Mouse (Mus musculus) heart, postnatal 0 days (tissue): ENCODE results near the gene Grb2. TPM values are rescaled to one million over a fixed set of nuclear protein-coding genes. Genes with fewer than 3 reads are reported as not detected.

Experiments
- ATAC-seq: fragments of 200-750 bp; cut with Nextera tagmentation; 2 replicates; pipeline ENCODE4 v1.8.0; 2017; ENCODE audit warnings: low read depth, moderate number of reproducible peaks, moderate library complexity; ENCODE audit not compliant: insufficient read depth
- DNase-seq: peaks from one replicate; pipeline ENCODE4 v3.0.0-alpha.2; 2016; ENCODE audit warnings: low spot score
- H3K27ac ChIP-seq: fragments of 300-500 bp; sonication (generic); 2 replicates; pipeline ENCODE4 v1.5.1; 2014; ENCODE audit warnings: low read depth, mild to moderate bottlenecking
- H3K27me3 ChIP-seq: fragments of 300-500 bp; sonication (generic); 2 replicates; pipeline ENCODE4 v1.6.1; 2014; ENCODE audit warnings: low read length, mixed read lengths; ENCODE audit not compliant: control insufficient read depth, insufficient read depth
- H3K36me3 ChIP-seq: fragments of 300-500 bp; sonication (generic); replicated peaks from 2 replicates; pipeline ENCODE4 v1.6.1; 2014; ENCODE audit warnings: low read length, mixed read lengths; ENCODE audit not compliant: control insufficient read depth, insufficient read depth
- H3K4me1 ChIP-seq: fragments of 300-500 bp; sonication (generic); 2 replicates; pipeline ENCODE4 v1.6.1; 2014; ENCODE audit warnings: antibody characterized with exemption; ENCODE audit not compliant: control insufficient read depth, insufficient read depth
- H3K4me2 ChIP-seq: fragments of 300-500 bp; sonication (generic); 2 replicates; pipeline ENCODE4 v1.6.1; 2014; ENCODE audit warnings: low read depth, mild to moderate bottlenecking, low read length, moderate library complexity
- H3K4me3 ChIP-seq: fragments of 300-500 bp; sonication (generic); 2 replicates; pipeline ENCODE4 v1.5.1; 2014; ENCODE audit warnings: low read depth, low read length
- H3K9ac ChIP-seq: fragments of 300-500 bp; sonication (generic); replicated peaks from 2 replicates; pipeline ENCODE4 v1.6.1; 2014; ENCODE audit warnings: low read depth, low read length, mixed read lengths
- H3K9me3 ChIP-seq: fragments of 300-500 bp; sonication (generic); replicated peaks from 2 replicates; pipeline ENCODE4 v1.6.1; 2016; ENCODE audit warnings: low read length; ENCODE audit not compliant: control insufficient read depth
- CTCF ChIP-seq: IDR thresholded peaks from 2 replicates; pipeline ENCODE4 v1.5.1; 2016; ENCODE audit warnings: antibody characterized with exemption, control low read depth, low read depth
- EP300 ChIP-seq: IDR thresholded peaks from 2 replicates; pipeline ENCODE4 v1.6.1; 2016; ENCODE audit warnings: antibody characterized with exemption, low read depth
- WGBS: fragments of 180-500 bp; shearing (Covaris S2); extraction: QIAGEN DNeasy Blood & Tissue Kit; methylation state at CpG from one replicate; pipeline ENCODE4 v1.1.7; 2014; 5-methylcytosine and 5-hydroxymethylcytosine counted together
- polyA plus RNA-seq: library from polyadenylated mRNA; unstranded; fragments of >200 nt; fragmentation: Nextera tagmentation; extraction: Ambion mirVana; gene quantifications from 2 replicates; pipeline ENCODE4 v1.2.1, GENCODE M21; 2015
- total RNA-seq: library from RNA; depleted of rRNA; stranded (reverse); fragments of >200 nt; gene quantifications from 2 replicates; pipeline ENCODE4 v1.2.3, GENCODE M21; 2014; ENCODE audit warnings: low replicate concordance

The Grb2 gene
- total and polyA plus RNA-seq, 2 experiments from 2014 or later, result 96.9 to 126 TPM

DNA sequence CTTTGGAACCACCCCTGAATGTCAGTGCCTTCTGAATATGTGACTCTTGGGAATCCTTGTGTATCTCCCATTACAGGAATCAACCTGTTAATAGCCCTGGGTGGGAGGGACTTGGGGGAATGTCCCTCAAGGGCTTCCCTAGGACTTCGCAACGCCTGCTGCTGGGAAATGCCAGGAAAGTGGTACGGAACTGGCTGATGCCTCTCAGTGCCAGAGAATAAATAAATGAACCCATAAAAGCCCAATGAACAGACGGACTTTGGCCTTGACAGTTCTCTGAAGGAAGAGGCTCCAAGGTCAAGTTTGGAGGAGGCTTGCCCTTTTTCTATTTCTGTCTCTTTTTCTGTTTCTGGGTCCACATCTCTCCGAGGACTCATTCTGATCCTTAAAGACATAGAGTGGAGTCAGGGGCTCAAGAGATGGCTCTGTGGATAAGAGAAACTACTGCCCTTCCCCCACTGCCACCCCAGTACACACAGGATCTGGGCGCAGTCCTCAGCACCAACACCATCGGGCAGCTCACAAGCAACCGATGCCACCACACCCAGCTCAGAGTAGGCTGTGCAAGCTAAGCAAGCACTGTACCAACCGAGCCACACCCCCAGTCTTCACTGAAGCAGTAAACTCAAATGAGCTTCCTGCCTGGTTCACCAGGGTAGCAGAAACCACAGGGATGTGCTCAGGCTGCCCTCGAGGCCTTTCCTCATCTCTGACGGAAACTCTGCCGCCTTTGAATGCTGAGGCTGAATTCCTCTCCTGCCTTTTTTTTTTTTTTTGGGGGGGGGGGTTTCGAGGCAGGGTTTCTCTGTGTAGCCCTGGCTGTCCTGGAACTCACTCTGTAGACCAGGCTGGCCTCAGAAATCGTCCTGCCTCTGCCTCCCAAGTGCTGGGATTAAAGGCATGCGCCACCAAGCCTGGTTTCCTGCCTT lies 8.3 kb upstream of the Grb2 start:
- Histone ChIP-seq H3K9me3 (no peaks in the 10 kb centered on the region), H3K27me3 (no peaks in the 10 kb centered on the region), H3K4me1 (no peaks in the 10 kb centered on the region), H3K9ac (no peak overlapping the region), H3K27ac (no peak overlapping the region), H3K4me3 (no peak overlapping the region), H3K36me3 (no peaks in the 10 kb centered on the region), H3K4me2 (no peak overlapping the region)
- WGBS, result 69% methylated on average over 15 of the region's 15 CpGs
- ATAC-seq (no peak), DNase-seq (no peak)
- TF ChIP-seq CTCF (no peak), EP300 (no peak)

DNA sequence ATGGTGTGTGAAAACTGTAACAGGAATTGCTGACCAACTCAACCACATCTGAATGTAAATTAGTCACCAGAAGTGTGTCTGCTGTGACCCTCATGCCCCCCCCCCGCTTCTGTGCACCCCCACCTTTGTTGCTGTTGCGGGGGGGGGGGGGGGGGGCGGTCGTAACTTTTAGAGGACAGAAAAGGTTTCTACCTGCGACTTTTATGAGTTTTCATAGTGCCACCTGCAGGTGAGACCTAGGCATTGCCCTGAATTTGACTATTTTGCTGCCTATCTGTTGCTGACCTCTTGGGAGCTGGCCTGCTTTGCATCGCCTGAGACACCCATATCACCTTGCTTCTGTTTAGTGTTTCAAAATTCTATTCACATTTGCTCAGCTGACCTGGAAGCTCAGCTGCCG lies 6.1 kb upstream of the Grb2 start:
- H3K27ac ChIP-seq, result no peak overlapping the region
- no peaks in the 10 kb centered on the region for H3K27me3 ChIP-seq
- no peak overlapping the region for H3K4me2 ChIP-seq
- DNase-seq (no peak), ATAC-seq (no peak)
- WGBS, result 6% methylated on average over 7 of the region's 7 CpGs
- H3K4me1 ChIP-seq, result no peaks in the 10 kb centered on the region
- no peaks in the 10 kb centered on the region for H3K9me3 ChIP-seq
- H3K9ac ChIP-seq, result no peak overlapping the region
- no peaks in the 10 kb centered on the region for H3K36me3 ChIP-seq
- no peak overlapping the region for H3K4me3 ChIP-seq
- TF ChIP-seq EP300 (no peak), CTCF (peak; percentile 67)

DNA sequence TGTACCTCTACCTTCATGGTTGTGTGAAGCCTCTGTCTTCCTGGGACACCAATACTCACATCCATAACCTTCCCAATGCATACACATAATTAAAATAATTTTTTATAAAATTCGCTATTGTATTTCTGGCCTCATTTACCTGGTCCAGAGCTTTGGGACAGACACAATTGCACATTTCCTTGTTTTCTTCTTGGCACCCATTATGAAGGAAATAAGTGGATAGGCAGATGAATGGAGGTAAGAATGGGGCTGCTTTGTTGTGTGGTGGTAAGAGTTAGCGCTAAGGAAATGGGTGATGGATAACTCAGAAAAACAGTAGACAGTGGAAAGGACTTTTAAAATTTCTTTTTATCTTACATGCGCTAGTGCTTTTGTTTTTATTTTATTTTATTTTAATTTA lies 5.0 kb upstream of the Grb2 start:
- H3K27ac ChIP-seq, result no peak overlapping the region
- H3K9me3 ChIP-seq, result no peaks in the 10 kb centered on the region
- WGBS, result 86% methylated on average over 3 of the region's 3 CpGs
- H3K9ac ChIP-seq, result no peak overlapping the region
- no peaks in the 10 kb centered on the region for H3K27me3 ChIP-seq
- H3K36me3 ChIP-seq, result no peaks in the 10 kb centered on the region
- no peak for DNase-seq
- H3K4me1 ChIP-seq, result no peaks in the 10 kb centered on the region
- no peak for ATAC-seq
- no peak for TF ChIP-seq CTCF
- no peak overlapping the region for H3K4me3 ChIP-seq
- no peak overlapping the region for H3K4me2 ChIP-seq

DNA sequence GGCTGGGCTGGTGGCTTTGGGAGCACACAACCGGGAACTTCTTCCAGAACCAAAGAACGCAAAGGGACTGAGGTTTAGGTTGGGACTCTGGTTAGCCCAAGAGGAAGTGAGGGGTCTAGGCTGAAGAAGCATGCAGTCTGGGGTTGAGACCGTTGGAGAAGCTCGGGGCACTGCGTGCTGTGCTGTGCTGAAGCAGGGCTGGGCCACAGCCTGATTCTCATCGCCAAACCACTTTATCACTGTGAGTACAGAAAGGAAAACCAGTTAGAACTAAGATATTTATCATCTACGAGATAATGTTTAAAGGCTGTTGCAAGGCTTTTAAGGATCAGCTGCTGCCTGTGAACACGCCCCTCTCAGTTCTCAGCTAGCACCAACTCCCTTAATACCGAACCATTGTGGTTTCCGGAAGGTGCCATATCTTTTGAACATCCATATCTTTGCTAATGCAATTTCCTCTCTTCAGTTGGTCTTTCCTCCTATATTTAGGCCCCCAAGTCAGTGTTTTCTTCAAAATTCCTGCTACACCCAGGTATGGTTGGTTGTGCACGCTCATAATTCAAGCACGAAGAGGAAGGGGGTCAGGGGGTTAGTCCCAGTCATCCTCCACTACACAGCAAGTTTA lies 4.4 kb upstream of the Grb2 start:
- H3K4me1 ChIP-seq, result no peaks in the 10 kb centered on the region
- DNase-seq, result no peak
- H3K36me3 ChIP-seq, result no peaks in the 10 kb centered on the region
- no peaks in the 10 kb centered on the region for H3K9me3 ChIP-seq
- H3K4me2 ChIP-seq, result peak overlapping the region; percentile 23; the same call in 1 of the 2 replicates
- no peak for TF ChIP-seq CTCF
- TF ChIP-seq EP300, result no peak
- no peak overlapping the region for H3K9ac ChIP-seq
- no peaks in the 10 kb centered on the region for H3K27me3 ChIP-seq
- ATAC-seq, result no peak
- no peak overlapping the region for H3K4me3 ChIP-seq
- WGBS, result 67% methylated on average over 12 of the region's 12 CpGs
- H3K27ac ChIP-seq, result 0 out of 2 replicates have a peak overlapping the region, but pooled peaks have one; percentile 9

DNA sequence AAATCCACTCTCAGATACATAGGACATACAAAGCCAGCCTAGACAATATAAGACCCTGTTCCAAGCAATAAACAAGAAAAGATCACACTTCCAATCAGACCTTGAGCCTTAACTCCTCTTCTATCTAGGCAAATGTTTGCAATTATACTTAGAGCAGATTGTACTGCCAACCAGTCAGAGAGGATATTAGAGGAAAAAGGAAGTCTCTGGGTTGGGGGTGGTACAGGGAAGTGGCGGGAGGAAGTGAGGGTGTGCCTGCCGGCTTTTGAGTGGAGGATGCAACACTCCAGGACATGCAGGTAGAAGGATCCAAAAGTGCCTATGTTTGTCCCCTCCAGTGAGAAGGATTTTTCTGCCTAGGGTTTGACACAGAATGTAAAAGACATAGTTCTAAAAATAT lies 3.9 kb upstream of the Grb2 start:
- WGBS, result 46% methylated on average over 2 of the region's 2 CpGs
- Histone ChIP-seq H3K27me3 (no peaks in the 10 kb centered on the region), H3K27ac (0 out of 2 replicates have a peak overlapping the region, but pooled peaks have one; percentile 9), H3K9ac (no peak overlapping the region), H3K4me3 (no peak overlapping the region), H3K4me2 (no peak overlapping the region), H3K9me3 (no peaks in the 10 kb centered on the region), H3K4me1 (peaks cover under 1% of the 10 kb centered on the region; the same call in 1 of the 2 replicates), H3K36me3 (no peaks in the 10 kb centered on the region)
- DNase-seq, result no peak
- no peak for TF ChIP-seq EP300
- TF ChIP-seq CTCF, result no peak
- no peak for ATAC-seq
